22 mouse cellular contexts compared by ENCODE assay signal in the genomic region with DNA sequence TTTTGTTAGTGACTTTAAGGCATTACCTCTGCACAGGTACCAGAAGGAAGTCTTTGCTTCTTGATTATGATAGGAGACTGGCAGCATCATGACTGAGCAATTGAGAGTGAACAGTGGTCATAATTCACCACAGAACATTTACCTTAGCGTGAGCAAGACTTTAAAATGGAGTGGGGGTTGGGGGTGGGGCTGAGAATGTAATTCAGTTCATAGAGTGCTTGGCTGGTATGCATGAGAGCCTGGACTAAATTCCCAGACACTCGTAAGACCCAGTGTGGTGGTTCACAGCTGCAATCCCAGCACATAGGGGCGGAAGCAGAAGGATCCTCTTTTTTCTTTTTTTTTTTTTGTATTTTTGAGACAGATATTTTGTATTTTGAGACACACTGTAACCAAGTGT. TPM values are rescaled to one million over a fixed set of nuclear protein-coding genes. Genes with fewer than 3 reads are reported as not detected.
DNase-seq lines count a peak whose midpoint lies in the region; ATAC-seq and TF ChIP-seq lines count a peak whose summit lies in the region.
"Had no signal": no experiment of that assay in that cellular context is flagged by ENCODE, and none has a peak within 500 bp of the region (broad histone marks: within the 10 kb centered on the region; RNA-seq: fewer than 3 reads in every experiment).

No protein-coding gene starts in this region.

- ATAC-seq in lung, embryonic 16.5 days (ENCODE audit: low read depth) = 0 out of 2 replicates have a peak, but pooled peaks have one; percentile 23
- ATAC-seq: forebrain, embryonic 14.5 days had no signal

- H3K4me2 ChIP-seq in lung, embryonic 16.5 days (ENCODE audit: low read depth, low read length) = no peak overlapping the region
- H3K4me2 ChIP-seq: embryonic facial prominence, embryonic 13.5 days; embryonic facial prominence, embryonic 15.5 days; forebrain, embryonic 12.5 days had no signal

- peaks cover 23% of the 10 kb centered on the region for H3K36me3 ChIP-seq in lung, embryonic 16.5 days (ENCODE audit: control insufficient read depth, insufficient read depth, low read length)
- H3K36me3 ChIP-seq: forebrain, embryonic 10.5 days; forebrain, embryonic 12.5 days had no signal

- no peak overlapping the region for H3K9ac ChIP-seq in lung, embryonic 16.5 days (ENCODE audit: low read length)
- H3K9ac ChIP-seq: embryonic facial prominence, embryonic 13.5 days; embryonic facial prominence, embryonic 15.5 days; forebrain, embryonic 12.5 days had no signal

- no peak for TF ChIP-seq CTCF in lung, adult 2 months (IDR thresholded peaks at IDR 0.05; ENCODE audit: insufficient read depth, low read length)

- DNase-seq in lung, adult 2 months = no peak
- DNase-seq in lung, postnatal 10 days = peak; percentile 38
- DNase-seq in lung, postnatal 25 days (ENCODE audit: low spot score) = peak; percentile 40
- no peak for DNase-seq in right cerebral cortex, postnatal 36 days (ENCODE audit: low spot score in 2 of 2)
- no peak for DNase-seq in ovary, postnatal 36 days (ENCODE audit: low spot score)
- DNase-seq: adrenal gland, adult 2 months; adrenal gland, postnatal 10 days; adrenal gland, postnatal 25 days; cerebellum, adult 11 months; cerebellum, adult 18-20 months; cerebellum, adult 8-10 months; cerebellum, adult 9-11 months; cerebellum, postnatal 14 days; cerebellum, postnatal 36 days; embryo, embryonic 11 days had no signal

- H3K27me3 ChIP-seq in lung, embryonic 16.5 days (ENCODE audit: control insufficient read depth, insufficient read depth, low read depth, low read length) = no peaks in the 10 kb centered on the region
- H3K27me3 ChIP-seq: embryonic facial prominence, embryonic 13.5 days; embryonic facial prominence, embryonic 15.5 days; forebrain, embryonic 12.5 days had no signal

- H3K9me3 ChIP-seq in lung, embryonic 16.5 days (ENCODE audit: control insufficient read depth, low read length) = no peaks in the 10 kb centered on the region
- H3K9me3 ChIP-seq: embryonic facial prominence, embryonic 13.5 days; embryonic facial prominence, embryonic 15.5 days; forebrain, embryonic 10.5 days; forebrain, embryonic 12.5 days had no signal

- peaks cover 4% of the 10 kb centered on the region; the same call in 1 of the 2 replicates for H3K4me1 ChIP-seq in lung, embryonic 16.5 days (replicated peaks; ENCODE audit: control insufficient read depth, insufficient read depth, low read length)
- peaks cover 5% of the 10 kb centered on the region for H3K4me1 ChIP-seq in lung, adult 2 months (ENCODE audit: control insufficient read depth, insufficient read depth, low read length)
- H3K4me1 ChIP-seq: forebrain, embryonic 10.5 days; forebrain, embryonic 12.5 days had no signal

- 70% methylated on average over 3 of the region's 3 CpGs for WGBS in lung, embryonic 16.5 days
- 75% methylated on average over 3 of the region's 3 CpGs for WGBS in lung, adult 2 months

- TF ChIP-seq POLR2A in lung, adult 2 months (IDR thresholded peaks at IDR 0.05; ENCODE audit: borderline replicate concordance, extremely low read depth, low read depth, low read length) = no peak

- H3K27ac ChIP-seq in lung, embryonic 16.5 days (ENCODE audit: low read length) = no peak overlapping the region
- H3K27ac ChIP-seq: embryonic facial prominence, embryonic 13.5 days; embryonic facial prominence, embryonic 15.5 days; forebrain, embryonic 10.5 days; forebrain, embryonic 12.5 days had no signal

- no peak overlapping the region for H3K4me3 ChIP-seq in lung, embryonic 16.5 days (ENCODE audit: low read length)
- H3K4me3 ChIP-seq in lung, adult 2 months (replicated peaks; ENCODE audit: extremely low read depth, low read depth, low read length) = no peak overlapping the region
- H3K4me3 ChIP-seq: embryonic facial prominence, embryonic 13.5 days; embryonic facial prominence, embryonic 15.5 days; erythroblast, embryonic 14.5 days; forebrain, embryonic 10.5 days; forebrain, embryonic 12.5 days had no signal

RNA-seq across cellular contexts. Expression of gene Ahnak, which starts 30.2 kb away (rescaled TPM):
- polyA plus RNA-seq in lung, embryonic 16.5 days (2015; fragmentation: Nextera tagmentation; extraction: Ambion mirVana) = 30.5 and 31.0 TPM in 2 replicates
- 56.3 and 84.7 TPM in 2 replicates for polyA plus RNA-seq in lung, adult 2 months (2012; rRNA removed)

RNA-seq across cellular contexts. Expression of gene Eef1g, which starts 52.5 kb away (rescaled TPM):
- polyA plus RNA-seq in lung, embryonic 16.5 days (2015; fragmentation: Nextera tagmentation; extraction: Ambion mirVana) = 366 TPM in 2 replicates
- polyA plus RNA-seq in lung, adult 2 months (2012; rRNA removed) = 121 and 206 TPM in 2 replicates

Comparison
In these comparisons a context has a peak if more than half of its experiments do, and no peak if none do; other contexts are left out.
1. DNase-seq: peak in lung, postnatal 10 days (single experiment) and lung, postnatal 25 days (single experiment); none in lung, adult 2 months (single experiment), right cerebral cortex, postnatal 36 days (0 of 2) and ovary, postnatal 36 days (single experiment).